Mouse (Mus musculus): ENCODE measurements around the gene Prrc2a.

DNA sequence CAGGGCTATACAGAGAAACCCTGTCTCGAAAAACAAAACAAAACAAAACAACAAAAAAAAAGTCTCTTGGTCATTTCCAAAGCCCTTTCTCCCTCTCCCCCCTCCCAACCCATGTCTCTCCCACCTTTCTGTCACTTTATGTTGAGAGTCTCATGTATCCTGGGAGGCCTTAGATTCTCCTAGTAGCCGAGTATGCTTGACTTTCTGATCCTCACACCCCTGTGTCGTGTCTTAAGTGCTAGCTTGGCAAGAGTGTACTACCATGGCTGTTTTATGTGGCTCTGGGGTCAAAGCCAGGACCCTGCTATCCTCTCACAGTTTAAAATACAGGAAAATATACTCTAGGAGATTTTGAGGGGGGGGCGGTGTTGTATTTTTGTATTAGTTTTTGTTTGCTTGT lies 22.6 kb upstream of the Prrc2a start:
- TF ChIP-seq CTCF (IDR thresholded peaks at IDR 0.05; ENCODE audit: borderline replicate concordance, extremely low read depth, insufficient read depth, insufficient read length) (no peak), POLR2A (IDR thresholded peaks at IDR 0.05; ENCODE audit: borderline replicate concordance, extremely low read depth, insufficient read depth, insufficient read length, poor library complexity, severe bottlenecking) (no peak)
